Mouse (Mus musculus) frontal cortex, adult 2 months (tissue): Measurements from ENCODE around the gene Phka2. TPM values are rescaled to one million over a fixed set of nuclear protein-coding genes. Genes with fewer than 3 reads are reported as not detected.

Experiments
- DNase-seq, 2 experiments: peaks; one replicate each; pipeline ENCODE4 v3.0.0; 2022; ENCODE audit warnings: low spot score in 1 of 2; ENCODE audit errors: extremely low spot score in 1 of 2
- polyA plus RNA-seq: library from polyadenylated mRNA; depleted of rRNA; stranded (reverse); fragments of >200 nt; gene quantifications from 2 replicates; pipeline ENCODE4 v1.2.3, GENCODE M21; 2012; rRNA removed

Gene Phka2
- polyA plus RNA-seq, 1 experiment: 35.7 TPM

DNA sequence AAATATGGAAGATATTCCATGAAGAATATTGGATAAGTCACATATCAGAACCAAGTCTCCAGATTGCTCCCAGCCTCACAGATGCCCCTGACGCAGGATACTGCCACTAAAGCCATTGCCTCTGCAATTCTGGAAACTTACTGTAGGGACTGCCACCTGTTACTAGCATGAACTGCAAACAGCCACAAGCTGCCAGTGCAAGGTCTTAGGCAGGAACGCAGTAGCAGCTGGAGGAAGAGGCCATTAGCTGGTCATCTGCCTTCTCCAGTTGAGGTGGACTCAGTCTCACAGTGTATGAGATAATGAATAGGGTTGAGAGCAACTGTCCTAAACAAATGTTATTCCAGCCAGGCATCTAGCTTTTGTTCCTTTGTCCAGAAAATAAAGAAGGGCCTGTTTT, 96.1 kb downstream of the Phka2 start:
- no peak for DNase-seq

GRCm38 (mm10) chrX:160598562-160599458, 96.8 kb downstream of the Phka2 start:
- peak in 1 of 2 experiments; percentile 56 for DNase-seq

DNA sequence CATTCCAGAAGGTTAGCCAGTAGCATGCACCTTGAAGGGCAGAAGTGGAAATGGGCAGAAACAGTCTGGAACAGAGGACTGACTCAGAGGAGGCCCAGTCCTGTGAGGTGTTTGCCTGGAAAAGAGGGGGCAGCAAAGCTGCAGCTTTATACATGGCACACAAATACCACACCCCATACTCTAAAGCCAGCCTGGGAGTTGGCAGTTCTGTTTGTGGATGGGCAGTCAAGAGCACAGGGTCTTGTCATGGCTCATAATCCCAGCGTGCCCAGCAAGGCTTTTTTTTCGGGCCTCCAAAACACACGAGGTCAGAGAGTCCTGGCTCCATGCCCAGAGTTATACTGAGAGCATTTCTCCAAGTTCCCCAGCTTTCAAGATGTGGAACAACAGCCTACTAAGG, 99.1 kb downstream of the Phka2 start:
- no peak for DNase-seq

- DNase-seq: no peak
Measured at GRCm38 (mm10) chrX:160602770-160603169, 100.8 kb downstream of the Phka2 start.

GRCm38 (mm10) chrX:160603316-160603715, 101.3 kb downstream of the Phka2 start:
- DNase-seq: no peak

DNA sequence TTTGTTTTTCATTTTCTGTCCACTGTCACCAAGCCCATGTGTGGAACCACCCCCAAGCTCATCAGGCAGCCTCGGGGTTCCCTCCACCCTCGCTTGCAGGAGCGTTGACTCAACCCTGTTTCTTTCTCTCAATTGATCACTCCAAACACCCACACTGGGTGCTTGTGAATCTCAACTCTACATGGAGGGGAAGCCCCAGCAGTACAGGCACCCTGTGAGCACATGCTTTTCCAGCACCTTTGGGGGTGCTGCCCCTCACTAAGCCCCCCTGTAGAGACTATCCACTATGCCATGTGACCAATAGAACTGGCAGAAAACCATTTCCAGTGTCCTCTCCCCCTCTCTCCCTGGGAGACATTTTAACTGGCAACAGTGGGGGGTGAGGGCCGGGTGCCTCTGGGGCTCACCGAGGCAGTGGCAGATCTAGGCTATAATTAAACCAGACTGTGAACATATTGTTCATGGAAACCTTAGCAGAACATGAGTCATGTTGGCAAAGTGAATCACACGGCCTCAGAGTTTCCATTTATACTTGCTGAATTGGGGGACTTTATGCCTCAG, 102.1 kb downstream of the Phka2 start:
- DNase-seq: peak; percentile 40 to 74

GRCm38 (mm10) chrX:160609849-160610248, 107.9 kb downstream of the Phka2 start:
- DNase-seq: no peak

DNA sequence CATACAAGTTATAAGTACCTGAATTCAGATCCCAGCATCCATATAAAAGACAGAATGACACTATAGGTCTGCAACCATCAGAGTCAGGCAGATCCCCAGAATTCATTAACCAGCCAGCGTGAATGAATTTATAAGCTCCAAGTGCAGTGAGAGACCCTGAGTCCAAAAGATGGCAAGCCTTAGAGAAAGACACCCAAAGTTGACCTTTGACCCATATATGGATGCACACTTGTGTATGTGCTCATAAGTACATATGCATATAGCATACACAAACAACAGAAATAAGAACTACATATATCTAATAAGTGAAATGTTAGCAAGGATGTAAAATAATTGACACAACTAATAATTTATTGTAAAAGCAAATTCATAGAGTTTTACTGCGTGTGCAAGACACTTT, 108.5 kb downstream of the Phka2 start:
- DNase-seq: no peak

DNA sequence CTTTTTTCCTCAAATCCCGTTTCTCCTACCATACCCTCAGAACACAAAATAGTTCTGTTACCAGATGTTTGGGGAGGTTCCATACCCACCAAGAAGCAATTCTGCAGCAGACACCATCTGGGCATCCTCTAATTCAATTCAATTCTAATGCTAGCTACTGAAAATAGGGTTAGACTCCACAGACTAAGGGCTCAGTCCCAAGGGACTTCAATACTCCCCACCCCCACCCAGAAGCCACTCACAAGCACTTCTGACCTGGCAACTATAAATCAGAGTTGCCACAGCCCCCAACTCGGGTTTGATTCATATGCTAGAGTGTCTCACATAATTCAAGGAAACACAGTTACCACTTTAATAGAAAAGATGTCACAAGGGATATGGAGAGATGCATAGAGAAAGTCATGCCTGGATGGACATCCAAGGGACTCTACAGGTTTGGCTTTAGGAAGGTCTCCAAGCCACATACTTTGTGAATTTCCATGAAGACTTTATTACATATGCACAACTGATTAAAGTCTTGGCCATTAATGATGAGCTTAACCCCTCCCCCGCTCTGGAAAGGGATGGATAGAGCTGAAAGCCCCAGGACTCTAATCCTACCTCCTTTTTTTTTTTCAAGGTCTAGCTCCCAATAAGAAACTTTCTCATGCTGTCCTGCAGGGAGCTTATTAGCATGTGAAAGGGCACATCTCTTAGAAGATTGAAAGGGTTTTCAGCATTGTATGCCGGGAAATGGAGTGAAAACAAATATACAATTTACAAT, 109.1 kb downstream of the Phka2 start:
- DNase-seq: no peak

Other genes starting within 250 kb of the Phka2 start
- 0.61 and 0.66 TPM in 2 replicates for gene Adgrg2, start 111.5 kb upstream of the Phka2 start, polyA plus RNA-seq
- 0.21 and 1.5 TPM in 2 replicates for gene Ppef1, start 233.6 kb downstream of the Phka2 start, polyA plus RNA-seq